Mouse (Mus musculus) layer of hippocampus, adult 2 months (tissue): Measurements from ENCODE around the gene Zfp462. TPM values are rescaled to one million over a fixed set of nuclear protein-coding genes. Genes with fewer than 3 reads are reported as not detected.

Experiments
- DNase-seq, 2 experiments: peaks; one replicate each; pipeline ENCODE4 v3.0.0; 2022; ENCODE audit warnings: low spot score in 2 of 2
- H3K27ac ChIP-seq: fragments of 200-600 bp; 2 replicates; pipeline ENCODE4 v1.8.1; 2022
- H3K4me3 ChIP-seq: fragments of 200-600 bp; 2 replicates; pipeline ENCODE4 v1.8.1; 2022; ENCODE audit warnings: mild to moderate bottlenecking
- CTCF ChIP-seq: fragments of 200-600 bp; conservative IDR thresholded peaks from 2 replicates; pipeline ENCODE4 v1.8.1; 2022; ENCODE audit warnings: antibody characterized with exemption, mild to moderate bottlenecking, moderate library complexity
- total RNA-seq, 2 experiments: library from RNA; stranded (reverse); gene quantifications; 2 replicates each; pipeline ENCODE4 v1.2.3; 2021

Zfp462 gene
- total RNA-seq, 2 experiments from 2014 or later: 66.7 to 68.8 TPM

- no peak for TF ChIP-seq CTCF
- Histone ChIP-seq H3K4me3 (no peak overlapping the region), H3K27ac (peak overlapping the region; percentile 51; the same call in 1 of the 2 replicates)
- no peak for DNase-seq
Observed at GRCm38 (mm10) chr4:55079056-55079455, 134.2 kb downstream of the Zfp462 start.

- Histone ChIP-seq H3K4me3 (no peak overlapping the region), H3K27ac (peak overlapping the region; percentile 36; the same call in 1 of the 2 replicates)
- no peak for DNase-seq
- TF ChIP-seq CTCF: no peak
Observed at GRCm38 (mm10) chr4:55084080-55084688, 139.3 kb downstream of the Zfp462 start.

- Histone ChIP-seq H3K27ac (peak overlapping the region; percentile 49), H3K4me3 (no peak overlapping the region)
- DNase-seq: peak in 1 of 2 experiments; percentile 32
- no peak for TF ChIP-seq CTCF
Observed at GRCm38 (mm10) chr4:55088153-55088552, 143.3 kb downstream of the Zfp462 start.

- TF ChIP-seq CTCF: no peak
- H3K4me3 ChIP-seq: no peak overlapping the region
- DNase-seq: no peak
- 0 out of 2 replicates have a peak overlapping the region, but pooled peaks have one; percentile 28 for H3K27ac ChIP-seq
Observed at GRCm38 (mm10) chr4:55088922-55089321, 144.1 kb downstream of the Zfp462 start.

GRCm38 (mm10) chr4:55097157-55097556 lies 152.3 kb downstream of the Zfp462 start:
- H3K27ac ChIP-seq: no peak overlapping the region
- no peak overlapping the region for H3K4me3 ChIP-seq
- no peak for TF ChIP-seq CTCF
- DNase-seq: no peak

GRCm38 (mm10) chr4:55098366-55098765 lies 153.5 kb downstream of the Zfp462 start:
- no peak for DNase-seq
- Histone ChIP-seq H3K27ac (no peak overlapping the region), H3K4me3 (no peak overlapping the region)
- TF ChIP-seq CTCF: no peak

- Histone ChIP-seq H3K27ac (no peak overlapping the region), H3K4me3 (no peak overlapping the region)
- peak; percentile 60 for TF ChIP-seq CTCF
Observed at GRCm38 (mm10) chr4:55100851-55101250, 156.0 kb downstream of the Zfp462 start.

GRCm38 (mm10) chr4:55101601-55102000 lies 156.8 kb downstream of the Zfp462 start:
- DNase-seq: no peak
- no peak overlapping the region for H3K27ac ChIP-seq
- no peak overlapping the region for H3K4me3 ChIP-seq
- TF ChIP-seq CTCF: no peak

More at GRCm38 (mm10) chr4:55100851-55101250, 156.0 kb downstream of the Zfp462 start:
- DNase-seq: no peak

GRCm38 (mm10) chr4:55102382-55102781 lies 157.5 kb downstream of the Zfp462 start:
- no peak for DNase-seq
- Histone ChIP-seq H3K4me3 (no peak overlapping the region), H3K27ac (no peak overlapping the region)
- TF ChIP-seq CTCF: no peak

- Histone ChIP-seq H3K4me3 (no peak overlapping the region), H3K27ac (no peak overlapping the region)
- TF ChIP-seq CTCF: no peak
- DNase-seq: no peak
Observed at GRCm38 (mm10) chr4:55103575-55103974, 158.7 kb downstream of the Zfp462 start.

GRCm38 (mm10) chr4:55117839-55118487 lies 173.1 kb downstream of the Zfp462 start:
- no peak overlapping the region for H3K4me3 ChIP-seq
- no peak overlapping the region for H3K27ac ChIP-seq
- TF ChIP-seq CTCF: no peak
- no peak for DNase-seq

GRCm38 (mm10) chr4:55121126-55121525 lies 176.3 kb downstream of the Zfp462 start:
- Histone ChIP-seq H3K27ac (no peak overlapping the region), H3K4me3 (no peak overlapping the region)
- TF ChIP-seq CTCF: no peak
- DNase-seq: no peak

- H3K27ac ChIP-seq: no peak overlapping the region
- no peak for TF ChIP-seq CTCF
- DNase-seq: no peak
- no peak overlapping the region for H3K4me3 ChIP-seq
Observed at GRCm38 (mm10) chr4:55121952-55122351, 177.1 kb downstream of the Zfp462 start.

GRCm38 (mm10) chr4:55124126-55124525 lies 179.3 kb downstream of the Zfp462 start:
- DNase-seq: no peak
- Histone ChIP-seq H3K27ac (no peak overlapping the region), H3K4me3 (no peak overlapping the region)
- no peak for TF ChIP-seq CTCF
